Mouse (Mus musculus) c-Kit-positive CD71-negative TER-119-negative erythroid progenitor cells, embryonic 14.5 days (primary cell): ENCODE data around the gene Snph.

Source experiments
- DNase-seq: peaks from one replicate; pipeline ENCODE4 v3.0.0-alpha.2; 2013; ENCODE audit warnings: low read depth

Snph gene

DNA sequence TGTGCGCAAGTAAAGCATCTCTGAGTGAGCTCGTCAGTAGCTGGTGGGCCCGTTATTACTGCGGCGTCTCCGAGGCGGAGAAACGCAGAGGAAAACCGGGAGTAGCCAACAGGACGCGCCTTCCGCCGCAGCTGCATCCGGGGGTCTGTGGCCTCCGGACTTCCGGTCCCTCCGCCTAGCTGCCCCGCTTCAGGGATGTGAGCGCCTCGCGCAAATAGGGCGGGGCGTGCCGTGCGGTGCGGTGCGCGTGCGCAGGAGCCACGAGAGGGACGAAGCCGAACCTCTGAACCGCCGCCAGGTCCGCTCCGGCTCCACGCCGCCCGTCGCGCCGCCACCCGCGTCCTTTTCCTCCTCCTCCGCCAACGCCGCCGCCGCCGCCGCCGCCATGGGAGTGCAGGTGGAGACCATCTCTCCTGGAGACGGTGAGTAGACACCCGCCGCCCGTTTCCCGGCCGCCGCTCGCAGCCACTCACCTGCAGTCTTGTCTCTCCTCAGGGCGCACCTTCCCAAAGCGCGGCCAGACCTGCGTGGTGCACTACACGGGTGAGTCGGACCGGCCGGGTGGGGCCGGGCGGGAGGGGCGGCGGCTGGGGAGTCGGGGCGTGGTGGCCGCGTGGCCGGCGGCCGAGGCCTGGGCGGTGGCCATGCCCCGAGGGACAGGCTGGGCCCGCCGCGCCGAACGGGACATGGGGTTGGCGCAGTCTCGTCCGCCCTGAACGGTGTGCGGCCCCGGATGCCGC is 89.9 kb downstream of the Snph start, which contains the start of gene Fkbp1a:
Gene Fkbp1a (plus strand): TSS at position 161 of the 740 bp plus-strand sequence.
- peak; percentile 79 for DNase-seq
